Mouse (Mus musculus): ENCODE measurements at regions not wholly inside any gene's neighbourhood (a gene's known extent, or its start where the extent isn't known, plus 50 kb on each side); places are given as distances from the start of the nearest gene placed in this dataset.

DNA sequence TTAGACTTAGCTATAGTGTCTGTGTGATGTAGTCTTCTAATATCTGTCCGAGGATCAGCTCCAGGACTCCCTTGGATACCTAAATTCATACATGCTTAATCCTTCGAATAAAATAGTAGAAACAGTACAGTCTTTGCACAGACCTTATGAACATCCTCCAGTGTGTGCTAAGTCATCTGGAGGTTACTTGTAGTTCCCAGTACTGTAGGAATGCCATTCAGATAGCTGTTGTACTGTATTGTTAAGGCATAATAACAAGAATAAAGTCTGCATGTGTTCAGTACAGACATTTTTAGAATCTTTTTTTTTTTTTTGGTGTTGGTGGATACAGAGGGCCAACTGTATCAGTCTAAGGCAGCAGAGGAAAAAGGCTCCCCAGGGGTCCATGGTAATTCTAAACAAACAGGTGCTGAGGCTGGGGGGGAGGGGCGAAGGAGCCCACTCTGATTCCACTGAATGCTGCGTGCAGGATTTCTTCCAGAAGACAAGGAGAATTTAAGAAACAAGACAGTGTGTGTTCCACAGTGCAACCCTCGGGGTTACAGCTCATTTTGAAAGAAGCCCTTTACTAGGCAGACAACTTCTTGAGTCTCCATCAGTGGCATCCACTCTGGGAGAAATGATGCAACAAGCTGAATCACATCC is 67.7 kb upstream of the Kiz start:
- H3K36me3 ChIP-seq (replicated peaks in 1 of 2; ENCODE audit: control insufficient read depth in 1 of 2, insufficient read depth in 1 of 2, low read length in 1 of 2), result no peaks in the 10 kb centered on the region
- H3K9ac ChIP-seq (ENCODE audit: insufficient read depth, low read depth), result no peak overlapping the region
- H3K4me2 ChIP-seq (ENCODE audit: insufficient read depth, low read depth, poor library complexity, severe bottlenecking), result no peak overlapping the region
- in situ Hi-C loops (cut with MboI; ENCODE audit: low pct_ligation_motif_present, low pct_unique_long_range_greater_than_20kb, low sequenced_read_pairs) (no loop called here), dilution Hi-C loops (cut with MboI; ENCODE audit: extremely low pct_ligation_motif_present, extremely low pct_unique_long_range_greater_than_20kb, low sequenced_read_pairs) (no loop called here)
- no peaks in the 10 kb centered on the region for H3K9me3 ChIP-seq (replicated peaks; ENCODE audit: low read length)
- H3K4me3 ChIP-seq (replicated peaks in 1 of 3; ENCODE audit: low read depth in 2 of 3, low read length in 2 of 3, poor library complexity in 1 of 3), result no peak overlapping the region
- no peak for TF ChIP-seq MAX (IDR thresholded peaks at IDR 0.05; ENCODE audit: low read length)
- TF ChIP-seq EP300 (IDR thresholded peaks at IDR 0.05; ENCODE audit: low read length), result no peak
- no peak for TF ChIP-seq JUN (IDR thresholded peaks at IDR 0.05; ENCODE audit: insufficient read depth, low read depth, low read length)
- TF ChIP-seq MEF2A (IDR thresholded peaks at IDR 0.05; ENCODE audit: borderline replicate concordance, low read depth, low read length), result no peak
- no peak for TF ChIP-seq JUND (conservative IDR thresholded peaks at IDR 0.05; ENCODE audit: low read depth, low read length)
- TF ChIP-seq MAZ (IDR thresholded peaks at IDR 0.05; ENCODE audit: low read depth, low read length), result no peak
- TF ChIP-seq MAFK (IDR thresholded peaks at IDR 0.05; ENCODE audit: insufficient replicate concordance, low read length), result no peak
- TF ChIP-seq CHD2 (IDR thresholded peaks at IDR 0.05; ENCODE audit: low read length), result no peak
- no peak for TF ChIP-seq UBTF (IDR thresholded peaks at IDR 0.05; ENCODE audit: low read depth, low read length)
- TF ChIP-seq BHLHE40 (IDR thresholded peaks at IDR 0.05; ENCODE audit: low read depth, low read length), result no peak
- TF ChIP-seq TBP (conservative IDR thresholded peaks at IDR 0.05; ENCODE audit: low read depth, low read length), result no peak
- no peak for TF ChIP-seq MYC (IDR thresholded peaks at IDR 0.05; ENCODE audit: low read depth, low read length)
- H3K27me3 ChIP-seq (replicated peaks), result no peaks in the 10 kb centered on the region
- no peak overlapping the region for H3K27ac ChIP-seq (ENCODE audit: insufficient read depth, low read depth)
- H3K79me2 ChIP-seq (replicated peaks; ENCODE audit: control insufficient read depth, extremely low read depth, insufficient read depth, poor library complexity, severe bottlenecking), result no peaks in the 10 kb centered on the region
- H3K4me1 ChIP-seq (ENCODE audit: control insufficient read depth in 1 of 2, insufficient read depth in 2 of 2), result no peaks in the 10 kb centered on the region
- DNase-seq (ENCODE audit: extremely low read depth), result no peak

- in situ Hi-C loops (cut with MboI; ENCODE audit: low pct_ligation_motif_present, low pct_unique_long_range_greater_than_20kb, low sequenced_read_pairs), result no loop called here
- no peak for TF ChIP-seq CTCF (conservative IDR thresholded peaks at IDR 0.05 in 1 of 2, IDR thresholded peaks at IDR 0.05 in 1 of 2; ENCODE audit: low read depth in 2 of 2, low read length in 2 of 2)
- TF ChIP-seq BHLHE40 (IDR thresholded peaks at IDR 0.05; ENCODE audit: low read depth, low read length), result no peak
- TF ChIP-seq ELF1 (IDR thresholded peaks at IDR 0.05; ENCODE audit: low read depth, low read length), result no peak
- no peak for TF ChIP-seq POLR2AphosphoS2 (IDR thresholded peaks at IDR 0.05; ENCODE audit: low read depth, low read length)
- no peak for TF ChIP-seq RAD21 (IDR thresholded peaks at IDR 0.05; ENCODE audit: low read depth, low read length)
- no peak for TF ChIP-seq PAX5 (IDR thresholded peaks at IDR 0.05; ENCODE audit: low read length)
- no peak for TF ChIP-seq ZNF384 (IDR thresholded peaks at IDR 0.05; ENCODE audit: low read depth, low read length)
- TF ChIP-seq TCF12 (IDR thresholded peaks at IDR 0.05; ENCODE audit: low read depth, low read length), result no peak
- TF ChIP-seq MAFK (IDR thresholded peaks at IDR 0.05; ENCODE audit: insufficient replicate concordance, low read length), result no peak
- no peak for TF ChIP-seq ZMIZ1 (IDR thresholded peaks at IDR 0.05; ENCODE audit: low read depth, low read length)
- TF ChIP-seq EP300 (IDR thresholded peaks at IDR 0.05; ENCODE audit: low read length), result no peak
- TF ChIP-seq NRF1 (IDR thresholded peaks at IDR 0.05; ENCODE audit: low read depth, low read length), result no peak
- TF ChIP-seq SMC3 (IDR thresholded peaks at IDR 0.05; ENCODE audit: low read depth, low read length), result no peak
- DNase-seq (ENCODE audit: extremely low read depth), result no peak
- Histone ChIP-seq H3K9ac (ENCODE audit: insufficient read depth, low read depth) (no peak overlapping the region), H3K4me2 (ENCODE audit: insufficient read depth, low read depth, poor library complexity, severe bottlenecking) (no peak overlapping the region), H3K4me3 (replicated peaks in 1 of 3; ENCODE audit: low read depth in 2 of 3, low read length in 2 of 3, poor library complexity in 1 of 3) (no peak overlapping the region), H3K4me1 (ENCODE audit: control insufficient read depth in 1 of 2, insufficient read depth in 2 of 2) (no peaks in the 10 kb centered on the region), H3K79me2 (replicated peaks; ENCODE audit: control insufficient read depth, extremely low read depth, insufficient read depth, poor library complexity, severe bottlenecking) (no peaks in the 10 kb centered on the region), H3K36me3 (replicated peaks in 1 of 2; ENCODE audit: control insufficient read depth in 1 of 2, insufficient read depth in 1 of 2, low read length in 1 of 2) (no peaks in the 10 kb centered on the region), H3K9me3 (replicated peaks; ENCODE audit: low read length) (no peaks in the 10 kb centered on the region), H3K27ac (ENCODE audit: insufficient read depth, low read depth) (no peak overlapping the region), H3K27me3 (replicated peaks) (no peaks in the 10 kb centered on the region)
- dilution Hi-C loops (cut with MboI; ENCODE audit: extremely low pct_ligation_motif_present, extremely low pct_unique_long_range_greater_than_20kb, low sequenced_read_pairs), result no loop called here
These were observed 62.7 kb upstream of the Kiz start for GRCm38 (mm10) chr2:146792844-146793420.

Data from CH12.LX (cell line).